Mouse (Mus musculus) liver, embryonic 11.5 days (tissue): Measurements from ENCODE around the gene March1. TPM values are rescaled to one million over a fixed set of nuclear protein-coding genes. Genes with fewer than 3 reads are reported as not detected.

Experiments used
- ATAC-seq: fragments of 200-750 bp; cut with Nextera tagmentation; replicated peaks from 2 replicates; pipeline ENCODE4 v1.8.0; 2017; ENCODE audit warnings: moderate number of reproducible peaks, mild to moderate bottlenecking, moderate TSS enrichment, moderate library complexity; ENCODE audit not compliant: low FRiP score
- DNase-seq: peaks from one replicate; pipeline ENCODE4 v3.0.0-alpha.2; 2017; ENCODE audit warnings: low spot score
- H3K27ac ChIP-seq: fragments of 300-500 bp; sonication (generic); 2 replicates; pipeline ENCODE4 v1.5.1; 2014; ENCODE audit warnings: mild to moderate bottlenecking, low read depth, low read length, control low read depth
- H3K27me3 ChIP-seq: fragments of 300-500 bp; sonication (generic); replicated peaks from 2 replicates; pipeline ENCODE4 v1.6.1; 2014; ENCODE audit warnings: low read length, mixed read lengths; ENCODE audit not compliant: control insufficient read depth, insufficient read depth
- H3K36me3 ChIP-seq: fragments of 300-500 bp; sonication (generic); 2 replicates; pipeline ENCODE4 v1.6.1; 2014; ENCODE audit warnings: mild to moderate bottlenecking, low read length, moderate library complexity, mixed read lengths; ENCODE audit not compliant: control insufficient read depth, insufficient read depth
- H3K4me1 ChIP-seq: fragments of 300-500 bp; sonication (generic); replicated peaks from 2 replicates; pipeline ENCODE4 v1.6.1; 2014; ENCODE audit warnings: low read length, mixed read lengths; ENCODE audit not compliant: control insufficient read depth, insufficient read depth
- H3K4me2 ChIP-seq: fragments of 300-500 bp; sonication (generic); 2 replicates; pipeline ENCODE4 v1.6.1; 2014; ENCODE audit warnings: mild to moderate bottlenecking, control low read depth, moderate library complexity
- H3K4me3 ChIP-seq: fragments of 300-500 bp; sonication (generic); 2 replicates; pipeline ENCODE4 v1.5.1; 2014; ENCODE audit warnings: low read depth, low read length, control low read depth
- H3K9ac ChIP-seq: fragments of 300-500 bp; sonication (generic); 2 replicates; pipeline ENCODE4 v1.6.1; 2014; ENCODE audit warnings: low read depth, low read length, control low read depth
- H3K9me3 ChIP-seq: fragments of 300-500 bp; sonication (generic); 2 replicates; pipeline ENCODE4 v1.6.1; 2016; ENCODE audit warnings: low read length, inconsistent platforms, mixed read lengths; ENCODE audit not compliant: control insufficient read depth
- WGBS: fragments of 180-500 bp; shearing (Covaris S2); extraction: QIAGEN DNeasy Blood & Tissue Kit; methylation state at CpG from one replicate; pipeline ENCODE4 v1.1.7; 2014; 5-methylcytosine and 5-hydroxymethylcytosine counted together
- polyA plus RNA-seq: library from polyadenylated mRNA; unstranded; fragments of >200 nt; fragmentation: Nextera tagmentation; extraction: Ambion mirVana; gene quantifications from 2 replicates; pipeline ENCODE4 v1.2.1, GENCODE M21; 2014

March1 gene
- polyA plus RNA-seq, 1 experiment from 2014 or later, result 0.62 TPM

DNA sequence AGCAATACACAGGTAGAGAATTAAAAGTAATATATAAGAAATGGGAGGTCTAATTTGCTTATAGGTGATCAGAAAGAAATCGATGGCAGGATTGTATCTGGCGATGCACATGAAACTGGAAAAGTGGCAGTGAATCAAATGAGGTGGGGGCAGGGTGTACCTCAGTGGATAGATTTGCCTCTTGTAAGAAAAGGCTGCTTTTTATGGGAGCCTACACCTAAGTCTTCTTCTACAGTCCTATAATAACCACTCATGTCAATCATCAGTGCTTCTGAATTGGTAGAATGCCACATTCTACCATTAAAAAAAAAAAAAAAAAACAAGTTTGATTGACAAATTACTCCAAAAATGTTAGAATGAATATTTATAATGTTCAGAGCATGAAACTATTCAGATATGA, 567.5 kb downstream of the March1 start:
- no peaks in the 10 kb centered on the region for H3K4me1 ChIP-seq
- H3K4me3 ChIP-seq, result no peak overlapping the region
- WGBS, result 84% methylated on average over 2 of the region's 2 CpGs
- no peak overlapping the region for H3K4me2 ChIP-seq
- H3K27me3 ChIP-seq, result no peaks in the 10 kb centered on the region
- H3K9ac ChIP-seq, result no peak overlapping the region
- H3K27ac ChIP-seq, result no peak overlapping the region
- ATAC-seq, result no peak
- DNase-seq, result no peak
- no peaks in the 10 kb centered on the region for H3K9me3 ChIP-seq
- no peaks in the 10 kb centered on the region for H3K36me3 ChIP-seq

- H3K4me2 ChIP-seq, result no peak overlapping the region
- no peaks in the 10 kb centered on the region for H3K27me3 ChIP-seq
- no peaks in the 10 kb centered on the region for H3K9me3 ChIP-seq
- ATAC-seq (no peak), DNase-seq (no peak)
- no peak overlapping the region for H3K9ac ChIP-seq
- H3K4me3 ChIP-seq, result no peak overlapping the region
- no peak overlapping the region for H3K27ac ChIP-seq
- WGBS, result 83% methylated on average over 2 of the region's 2 CpGs
- H3K4me1 ChIP-seq, result no peaks in the 10 kb centered on the region
- H3K36me3 ChIP-seq, result no peaks in the 10 kb centered on the region
Measured at GRCm38 (mm10) chr8:66194416-66194815, 576.7 kb downstream of the March1 start.

DNA sequence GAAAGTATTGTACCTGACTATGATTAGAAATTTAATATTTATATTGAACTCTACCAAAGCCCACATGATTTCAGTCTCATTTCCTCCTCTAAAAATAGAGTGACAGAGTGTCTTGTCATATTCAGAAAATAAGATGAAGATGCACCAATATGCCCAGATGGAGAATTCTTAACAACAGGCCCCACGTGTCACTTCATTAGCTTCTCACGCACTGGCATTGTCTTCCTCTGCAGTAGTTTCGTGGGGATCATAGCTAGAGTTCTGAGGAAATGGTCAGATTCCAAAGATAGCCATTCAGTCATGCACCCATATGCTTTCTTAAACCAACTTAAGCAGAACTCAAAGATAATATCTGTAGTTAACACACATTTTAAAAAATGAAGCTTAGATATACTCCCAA, 582.5 kb downstream of the March1 start:
- Histone ChIP-seq H3K4me2 (no peak overlapping the region), H3K27me3 (no peaks in the 10 kb centered on the region), H3K36me3 (no peaks in the 10 kb centered on the region), H3K4me1 (no peaks in the 10 kb centered on the region), H3K9me3 (no peaks in the 10 kb centered on the region), H3K27ac (no peak overlapping the region), H3K9ac (no peak overlapping the region), H3K4me3 (no peak overlapping the region)
- DNase-seq (no peak), ATAC-seq (no peak)
- WGBS, result 74% methylated on average over 3 of the region's 3 CpGs

DNA sequence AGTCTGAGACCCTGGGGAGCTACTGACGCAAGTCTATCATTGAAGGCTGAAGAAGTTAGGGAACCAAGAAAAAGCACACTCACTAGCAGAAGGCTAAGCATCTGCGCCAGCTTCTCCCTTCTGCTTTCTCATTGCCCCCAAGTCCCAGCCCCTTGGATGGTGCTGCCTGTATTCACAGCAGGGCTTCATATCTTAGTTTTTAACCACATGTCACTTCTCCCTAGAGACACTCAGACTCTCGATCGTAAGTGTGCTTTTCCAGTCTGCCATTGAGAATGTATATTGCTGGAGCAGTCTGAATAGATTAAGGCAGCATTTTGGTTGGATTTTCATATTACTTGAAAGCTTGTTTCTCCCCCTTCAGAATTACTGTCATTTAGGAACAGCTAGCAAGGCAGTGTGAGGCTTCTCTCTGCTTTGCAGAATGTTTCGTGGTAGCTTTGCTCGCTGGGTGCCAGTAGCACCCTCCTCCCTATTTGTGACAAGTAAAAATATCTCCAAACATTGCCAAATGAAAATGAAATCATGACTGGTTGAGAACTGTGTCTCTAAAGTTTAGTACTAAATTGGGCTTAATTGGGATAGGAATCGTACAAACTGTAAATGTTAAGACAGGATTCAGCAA, 586.2 kb downstream of the March1 start:
- Histone ChIP-seq H3K27me3 (no peaks in the 10 kb centered on the region), H3K27ac (no peak overlapping the region), H3K9me3 (no peaks in the 10 kb centered on the region), H3K4me1 (no peaks in the 10 kb centered on the region), H3K4me3 (no peak overlapping the region), H3K9ac (no peak overlapping the region), H3K4me2 (no peak overlapping the region), H3K36me3 (no peaks in the 10 kb centered on the region)
- ATAC-seq (no peak), DNase-seq (no peak)
- WGBS, result 86% methylated on average over 7 of the region's 7 CpGs

DNA sequence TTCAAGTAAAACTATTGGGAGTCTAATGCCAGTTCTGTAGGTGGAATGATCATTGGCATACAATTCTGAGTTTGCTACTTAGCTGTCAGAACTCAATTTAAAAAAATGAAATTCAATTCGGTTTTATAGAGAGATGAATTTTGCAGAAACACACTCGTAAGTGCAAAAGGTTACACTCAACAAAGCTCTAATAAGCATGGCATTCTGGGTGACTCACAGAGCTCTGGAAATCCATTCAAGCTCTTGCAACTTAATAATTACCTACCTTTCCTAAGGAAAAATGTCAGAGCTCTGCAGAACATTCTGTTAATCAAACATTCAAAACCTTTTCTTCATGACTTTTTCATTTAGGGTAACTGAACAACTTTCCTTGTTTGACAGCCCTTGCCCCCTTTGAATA, 591.9 kb downstream of the March1 start:
- Histone ChIP-seq H3K27me3 (no peaks in the 10 kb centered on the region), H3K9me3 (no peaks in the 10 kb centered on the region), H3K4me3 (no peak overlapping the region), H3K4me1 (no peaks in the 10 kb centered on the region), H3K4me2 (no peak overlapping the region), H3K27ac (no peak overlapping the region), H3K9ac (no peak overlapping the region), H3K36me3 (no peaks in the 10 kb centered on the region)
- ATAC-seq (no peak), DNase-seq (no peak)
- 75% methylated on average over 2 of the region's 2 CpGs for WGBS

DNA sequence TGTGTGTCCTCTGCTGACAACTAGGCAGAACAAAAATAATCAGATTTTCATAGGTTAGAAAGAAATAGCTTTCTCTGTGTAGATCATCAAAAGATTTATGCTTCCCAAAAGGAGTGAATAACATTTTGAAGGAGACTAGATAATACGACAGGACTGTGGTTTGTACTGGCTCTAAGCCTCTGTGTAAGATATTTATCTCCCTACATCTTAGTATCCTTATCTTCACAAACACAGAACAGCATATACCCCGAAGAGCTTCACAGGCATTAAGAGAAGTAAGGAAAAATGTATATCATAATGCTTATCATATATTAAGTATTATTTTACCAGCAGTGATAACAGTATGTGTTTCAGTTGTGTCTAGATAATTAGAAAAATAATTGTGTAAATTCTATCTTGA, 592.6 kb downstream of the March1 start:
- H3K4me1 ChIP-seq, result no peaks in the 10 kb centered on the region
- H3K27ac ChIP-seq, result no peak overlapping the region
- no peak for DNase-seq
- H3K9ac ChIP-seq, result no peak overlapping the region
- 61% methylated on average over 2 of the region's 2 CpGs for WGBS
- no peak overlapping the region for H3K4me2 ChIP-seq
- ATAC-seq, result no peak
- H3K27me3 ChIP-seq, result no peaks in the 10 kb centered on the region
- no peaks in the 10 kb centered on the region for H3K9me3 ChIP-seq
- no peak overlapping the region for H3K4me3 ChIP-seq
- H3K36me3 ChIP-seq, result no peaks in the 10 kb centered on the region

DNA sequence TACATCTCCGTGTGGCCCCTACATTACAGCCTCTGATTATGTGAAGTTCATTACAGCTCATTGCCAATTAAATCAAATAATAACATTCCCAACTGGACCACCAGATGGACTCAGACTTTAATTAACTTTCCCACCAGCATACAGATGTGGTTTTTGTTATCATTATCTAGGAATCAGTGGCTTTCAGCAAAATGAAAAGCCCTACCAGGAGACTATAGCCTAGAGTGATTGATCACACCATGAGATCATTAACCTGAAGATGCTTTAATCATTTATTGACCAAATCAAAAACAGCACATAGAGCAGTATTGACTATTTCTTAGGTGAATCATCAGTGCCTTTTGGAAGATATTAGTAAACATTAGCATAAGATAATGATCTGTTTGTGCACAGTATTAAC, 602.3 kb downstream of the March1 start:
- H3K36me3 ChIP-seq, result no peaks in the 10 kb centered on the region
- H3K9ac ChIP-seq, result no peak overlapping the region
- ATAC-seq (no peak), DNase-seq (no peak)
- H3K9me3 ChIP-seq, result no peaks in the 10 kb centered on the region
- WGBS, result 74% methylated on average over 1 of the region's 1 CpGs
- no peaks in the 10 kb centered on the region for H3K4me1 ChIP-seq
- no peak overlapping the region for H3K4me3 ChIP-seq
- H3K4me2 ChIP-seq, result no peak overlapping the region
- H3K27ac ChIP-seq, result no peak overlapping the region
- no peaks in the 10 kb centered on the region for H3K27me3 ChIP-seq

GRCm38 (mm10) chr8:66229931-66230330, 612.2 kb downstream of the March1 start:
- H3K9me3 ChIP-seq, result no peaks in the 10 kb centered on the region
- 84% methylated on average over 2 of the region's 2 CpGs for WGBS
- no peak overlapping the region for H3K27ac ChIP-seq
- H3K27me3 ChIP-seq, result no peaks in the 10 kb centered on the region
- H3K36me3 ChIP-seq, result no peaks in the 10 kb centered on the region
- no peaks in the 10 kb centered on the region for H3K4me1 ChIP-seq
- DNase-seq (no peak), ATAC-seq (no peak)
- H3K9ac ChIP-seq, result no peak overlapping the region
- no peak overlapping the region for H3K4me2 ChIP-seq
- no peak overlapping the region for H3K4me3 ChIP-seq

- no peaks in the 10 kb centered on the region for H3K4me1 ChIP-seq
- H3K27ac ChIP-seq, result no peak overlapping the region
- 67% methylated on average over 4 of the region's 4 CpGs for WGBS
- ATAC-seq (no peak), DNase-seq (no peak)
- H3K4me2 ChIP-seq, result no peak overlapping the region
- no peak overlapping the region for H3K9ac ChIP-seq
- H3K9me3 ChIP-seq, result no peaks in the 10 kb centered on the region
- no peak overlapping the region for H3K4me3 ChIP-seq
- no peaks in the 10 kb centered on the region for H3K36me3 ChIP-seq
- H3K27me3 ChIP-seq, result no peaks in the 10 kb centered on the region
Measured at GRCm38 (mm10) chr8:66269546-66269945, 651.8 kb downstream of the March1 start.
